Mouse (Mus musculus) stomach, postnatal 0 days (tissue): ENCODE measurements around the gene Sult2b1. TPM values are rescaled to one million over a fixed set of nuclear protein-coding genes. Genes with fewer than 3 reads are reported as not detected.

Source experiments
- ATAC-seq: fragments of 200-750 bp; cut with Nextera tagmentation; 2 replicates; pipeline ENCODE4 v1.8.0; 2017; ENCODE audit not compliant: low FRiP score, low TSS enrichment
- DNase-seq: peaks from one replicate; pipeline ENCODE4 v3.0.0-alpha.2; 2016; ENCODE audit warnings: low spot score
- H3K27ac ChIP-seq: fragments of 300-500 bp; sonication (generic); replicated peaks from 2 replicates; pipeline ENCODE4 v1.5.1; 2014; ENCODE audit warnings: mild to moderate bottlenecking, control low read depth
- H3K27me3 ChIP-seq: fragments of 300-500 bp; sonication (generic); 2 replicates; pipeline ENCODE4 v1.6.1; 2014; ENCODE audit warnings: low read length; ENCODE audit not compliant: control insufficient read depth, insufficient read depth
- H3K36me3 ChIP-seq: fragments of 300-500 bp; sonication (generic); 2 replicates; pipeline ENCODE4 v1.6.1; 2014; ENCODE audit warnings: low read length, mixed read lengths; ENCODE audit not compliant: control insufficient read depth, insufficient read depth
- H3K4me1 ChIP-seq: fragments of 300-500 bp; sonication (generic); replicated peaks from 2 replicates; pipeline ENCODE4 v1.6.1; 2014; ENCODE audit warnings: antibody characterized with exemption; ENCODE audit not compliant: control insufficient read depth, insufficient read depth
- H3K4me2 ChIP-seq: fragments of 300-500 bp; sonication (generic); replicated peaks from 2 replicates; pipeline ENCODE4 v1.6.1; 2014; ENCODE audit warnings: low read depth, mild to moderate bottlenecking, control low read depth, moderate library complexity
- H3K4me3 ChIP-seq: fragments of 300-500 bp; sonication (generic); 2 replicates; pipeline ENCODE4 v1.5.1; 2014; ENCODE audit warnings: low read depth, low read length, control low read depth
- H3K9ac ChIP-seq: fragments of 300-500 bp; sonication (generic); 2 replicates; pipeline ENCODE4 v1.6.1; 2014; ENCODE audit warnings: mild to moderate bottlenecking, low read length, control low read depth, mixed read lengths
- H3K9me3 ChIP-seq: fragments of 300-500 bp; sonication (generic); 2 replicates; pipeline ENCODE4 v1.6.1; 2016; ENCODE audit warnings: low read length; ENCODE audit not compliant: control insufficient read depth
- CTCF ChIP-seq: IDR thresholded peaks from 2 replicates; pipeline ENCODE4 v1.5.1; 2016; ENCODE audit warnings: antibody characterized with exemption, low read depth, mild to moderate bottlenecking, moderate library complexity
- EP300 ChIP-seq: optimal IDR thresholded peaks from 2 replicates; pipeline ENCODE3; 2016; ENCODE audit warnings: antibody characterized with exemption
- WGBS: fragments of 180-500 bp; shearing (Covaris S2); extraction: QIAGEN DNeasy Blood & Tissue Kit; methylation state at CpG from one replicate; pipeline ENCODE4 v1.1.7; 2014; 5-methylcytosine and 5-hydroxymethylcytosine counted together
- polyA plus RNA-seq: library from polyadenylated mRNA; unstranded; fragments of >200 nt; fragmentation: Nextera tagmentation; extraction: Ambion mirVana; gene quantifications from 2 replicates; pipeline ENCODE4 v1.2.1, GENCODE M21; 2015

The Sult2b1 gene
- polyA plus RNA-seq, 1 experiment from 2014 or later, result 87.1 TPM

DNA sequence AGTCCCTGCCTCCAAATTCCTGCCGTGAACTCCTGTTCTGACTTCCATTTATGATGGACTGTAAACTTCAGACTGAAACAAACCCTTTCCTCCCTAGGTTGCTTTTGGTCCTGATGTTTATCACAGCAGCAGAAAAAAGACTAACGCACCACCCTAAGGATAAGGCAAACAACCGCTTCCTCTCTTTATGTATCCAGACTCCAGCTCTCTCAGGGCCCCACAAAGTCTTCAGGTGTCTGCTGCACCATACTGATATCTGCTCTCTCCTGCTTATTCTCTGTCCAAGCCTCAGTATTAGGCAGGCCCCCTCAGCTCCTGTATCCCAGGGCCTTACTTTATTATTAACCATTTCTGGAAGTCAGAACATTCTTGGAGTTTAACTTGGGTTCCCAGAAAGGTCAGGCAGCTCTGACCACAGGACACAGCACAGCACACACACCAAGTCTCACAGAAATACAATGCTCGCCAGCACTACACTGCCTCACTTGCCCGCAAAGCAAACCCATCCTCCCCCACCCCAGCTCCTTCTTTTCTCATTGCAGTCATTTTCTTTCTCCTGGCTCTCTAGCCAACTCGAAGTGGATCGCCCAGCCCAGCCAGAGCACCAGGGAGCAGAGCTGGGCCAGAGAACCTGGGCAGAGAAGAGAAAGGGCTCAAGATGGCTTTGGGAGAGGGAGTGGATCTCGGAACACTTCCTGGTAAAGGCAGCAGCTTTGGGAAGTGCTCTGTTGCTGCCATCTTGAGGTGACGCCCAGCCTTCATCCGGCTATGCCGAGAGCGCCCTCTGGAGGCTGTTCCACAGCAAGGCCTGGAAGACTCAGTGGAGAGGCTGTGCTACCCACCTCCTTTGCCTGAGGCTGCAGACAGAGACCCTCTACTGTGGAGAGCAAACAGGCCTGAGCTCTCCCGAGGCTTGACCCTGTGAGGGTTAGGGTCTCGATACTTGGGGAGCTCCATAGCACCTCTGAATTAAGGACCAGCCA lies 102.0 kb downstream of the Sult2b1 start:
- TF ChIP-seq EP300 (no peak), CTCF (peak; percentile 100)
- Histone ChIP-seq H3K9ac (no peak overlapping the region), H3K27ac (peak overlapping the region; percentile 66), H3K27me3 (no peaks in the 10 kb centered on the region), H3K4me2 (peak overlapping the region; percentile 25; the same call in 1 of the 2 replicates), H3K4me1 (peaks cover 7% of the 10 kb centered on the region; the same call in 1 of the 2 replicates), H3K9me3 (no peaks in the 10 kb centered on the region), H3K36me3 (no peaks in the 10 kb centered on the region), H3K4me3 (no peak overlapping the region)
- ATAC-seq (peak; percentile 34; the same call in 1 of the 2 replicates), DNase-seq (peak; percentile 94)
- WGBS, result 26% methylated on average over 14 of the region's 14 CpGs

GRCm38 (mm10) chr7:45681046-45681736 lies 103.3 kb downstream of the Sult2b1 start:
- Histone ChIP-seq H3K36me3 (no peaks in the 10 kb centered on the region), H3K9me3 (no peaks in the 10 kb centered on the region), H3K9ac (0 out of 2 replicates have a peak overlapping the region, but pooled peaks have one; percentile 31), H3K4me1 (peaks cover 5% of the 10 kb centered on the region; the same call in 1 of the 2 replicates), H3K4me2 (no peak overlapping the region), H3K4me3 (no peak overlapping the region), H3K27ac (peak overlapping the region; percentile 79), H3K27me3 (no peaks in the 10 kb centered on the region)
- TF ChIP-seq EP300, result no peak
- no peak for TF ChIP-seq CTCF
- ATAC-seq (peak; percentile 61), DNase-seq (peak; percentile 71)
- WGBS, result 60% methylated on average over 8 of the region's 8 CpGs

Other genes with a start within 250 kb of the Sult2b1 start
- gene Hsd17b14, start 229.8 kb downstream of the Sult2b1 start, polyA plus RNA-seq, result 16.6 and 16.9 TPM in 2 replicates
- gene Bcat2, start 214.5 kb downstream of the Sult2b1 start, polyA plus RNA-seq, result 101 and 108 TPM in 2 replicates
- gene Fgf21, start 169.2 kb downstream of the Sult2b1 start, polyA plus RNA-seq, result 0.69 and 0.90 TPM in 2 replicates
- gene Fut1, start 167.4 kb downstream of the Sult2b1 start, polyA plus RNA-seq, result 1.8 and 2.3 TPM in 2 replicates
- gene Izumo1, start 162.9 kb downstream of the Sult2b1 start, polyA plus RNA-seq, result 0.08 TPM in 2 replicates
- 5.4 and 6.3 TPM in 2 replicates for gene Rasip1, start 157.2 kb downstream of the Sult2b1 start, polyA plus RNA-seq
- 4.6 and 5.5 TPM in 2 replicates for gene Mamstr, start 144.7 kb downstream of the Sult2b1 start, polyA plus RNA-seq
- 35.1 and 36.1 TPM in 2 replicates for gene Fut2, start 118.3 kb downstream of the Sult2b1 start, polyA plus RNA-seq
- gene Ntn5, start 100.6 kb downstream of the Sult2b1 start, polyA plus RNA-seq, result 0.41 and 0.45 TPM in 2 replicates
- 0.53 and 0.56 TPM in 2 replicates for gene Sec1, start 90.3 kb downstream of the Sult2b1 start, polyA plus RNA-seq
- 2.7 and 4.4 TPM in 2 replicates for gene Car11, start 84.8 kb downstream of the Sult2b1 start, polyA plus RNA-seq
- 8.8 and 12.6 TPM in 2 replicates for gene Dbp, start 79.6 kb downstream of the Sult2b1 start, polyA plus RNA-seq
- 893 and 919 TPM in 2 replicates for gene Rpl18, start 69.2 kb downstream of the Sult2b1 start, polyA plus RNA-seq
- gene Sphk2, start 66.7 kb downstream of the Sult2b1 start, polyA plus RNA-seq, result 23.6 and 24.5 TPM in 2 replicates
- 21.6 and 24.8 TPM in 2 replicates for gene Fam83e, start 63.5 kb downstream of the Sult2b1 start, polyA plus RNA-seq
- gene Spaca4, start 58.9 kb downstream of the Sult2b1 start, polyA plus RNA-seq, result 0.39 and 0.56 TPM in 2 replicates
- gene Lmtk3, start 931 bp downstream of the Sult2b1 start, polyA plus RNA-seq, result 0.15 and 0.27 TPM in 2 replicates
- gene Cyth2, start 29.9 kb upstream of the Sult2b1 start, polyA plus RNA-seq, result 59.7 and 62.4 TPM in 2 replicates
- 0.22 TPM in 2 replicates for gene Kcnj14, start 40.1 kb upstream of the Sult2b1 start, polyA plus RNA-seq
- gene Grwd1, start 46.3 kb upstream of the Sult2b1 start, polyA plus RNA-seq, result 25.6 and 25.7 TPM in 2 replicates
- gene Kdelr1, start 88.1 kb upstream of the Sult2b1 start, polyA plus RNA-seq, result 49.8 and 54.6 TPM in 2 replicates
- 0.35 and 0.38 TPM in 2 replicates for gene Grin2d, start 93.7 kb upstream of the Sult2b1 start, polyA plus RNA-seq
- 0.46 and 0.79 TPM in 2 replicates for gene Syngr4, start 112.0 kb upstream of the Sult2b1 start, polyA plus RNA-seq
- 3.1 and 3.2 TPM in 2 replicates for gene Tmem143, start 112.3 kb upstream of the Sult2b1 start, polyA plus RNA-seq
- 135 and 151 TPM in 2 replicates for gene Emp3, start 136.7 kb upstream of the Sult2b1 start, polyA plus RNA-seq
- 1.7 and 2.3 TPM in 2 replicates for gene Ccdc114, start 139.4 kb upstream of the Sult2b1 start, polyA plus RNA-seq
- 0.44 and 0.87 TPM in 2 replicates for gene Abcc6, start 245.6 kb upstream of the Sult2b1 start, polyA plus RNA-seq
- gene Nomo1, start 249.0 kb upstream of the Sult2b1 start, polyA plus RNA-seq, result 19.3 and 20.3 TPM in 2 replicates